Mouse (Mus musculus): ENCODE measurements around the gene H2-Ob. TPM values are rescaled to one million over a fixed set of nuclear protein-coding genes. Genes with fewer than 3 reads are reported as not detected.

The H2-Ob gene
- polyA plus RNA-seq, 1 experiment from 2014 or later: 0.30 TPM

DNA sequence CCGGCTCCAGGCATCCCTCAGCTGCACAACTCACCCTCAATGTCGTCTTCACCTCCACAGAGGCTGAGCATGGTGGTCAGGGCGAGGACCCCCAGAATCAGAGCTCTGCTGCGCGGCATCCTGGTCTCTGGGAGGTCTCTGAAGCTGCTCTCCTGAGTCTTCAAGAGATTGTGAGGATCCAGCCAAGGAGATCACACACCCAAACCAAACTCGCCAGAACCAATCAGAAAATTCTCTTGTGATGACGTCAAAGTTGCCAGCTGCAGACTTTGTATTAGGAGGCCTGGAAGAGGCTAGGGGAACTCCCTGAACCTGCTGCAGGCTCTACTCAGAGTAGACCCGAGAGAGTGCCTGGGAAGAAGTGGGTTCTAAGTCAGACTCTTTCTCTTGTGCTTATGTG is 48.9 kb downstream of the H2-Ob start, which contains the start of gene H2-Aa:
Gene H2-Aa, minus strand, starts transcription at position 176 of the 400 bp plus-strand sequence.
- no peaks in the 10 kb centered on the region for H3K4me1 ChIP-seq (replicated peaks; ENCODE audit: control insufficient read depth, insufficient read depth, low read length)
- H3K4me2 ChIP-seq (replicated peaks; ENCODE audit: low read depth): no peak within 1 kb of the TSS
- no peak within 1 kb of the TSS for H3K4me3 ChIP-seq (ENCODE audit: low read depth, low read length)
- no peaks in the 10 kb centered on the region for H3K36me3 ChIP-seq (ENCODE audit: control insufficient read depth, insufficient read depth)
- H3K9ac ChIP-seq (ENCODE audit: low read depth, low read length): no peak within 1 kb of the TSS
- ATAC-seq: peak; percentile 69
- TF ChIP-seq CTCF (IDR thresholded peaks at IDR 0.05; ENCODE audit: low read depth): no peak
- H3K27me3 ChIP-seq (replicated peaks; ENCODE audit: control insufficient read depth, insufficient read depth, low read length): no peaks in the 10 kb centered on the region
- H3K27ac ChIP-seq (ENCODE audit: low read depth, low read length): no peak within 1 kb of the TSS
- no peaks in the 10 kb centered on the region for H3K9me3 ChIP-seq (ENCODE audit: control insufficient read depth)
- WGBS: 18% methylated on average over 8 of the region's 8 CpGs

- 69% methylated on average over 3 of the region's 3 CpGs for WGBS
- H3K9me3 ChIP-seq (ENCODE audit: control insufficient read depth): no peaks in the 10 kb centered on the region
- no peak overlapping the region for H3K9ac ChIP-seq (ENCODE audit: low read depth, low read length)
- TF ChIP-seq CTCF (IDR thresholded peaks at IDR 0.05; ENCODE audit: low read depth): no peak
- no peak for ATAC-seq
- no peak overlapping the region for H3K4me3 ChIP-seq (ENCODE audit: low read depth, low read length)
- no peaks in the 10 kb centered on the region for H3K4me1 ChIP-seq (replicated peaks; ENCODE audit: control insufficient read depth, insufficient read depth, low read length)
- H3K36me3 ChIP-seq (ENCODE audit: control insufficient read depth, insufficient read depth): no peaks in the 10 kb centered on the region
- no peak overlapping the region for H3K27ac ChIP-seq (ENCODE audit: low read depth, low read length)
- H3K27me3 ChIP-seq (replicated peaks; ENCODE audit: control insufficient read depth, insufficient read depth, low read length): no peaks in the 10 kb centered on the region
- no peak overlapping the region for H3K4me2 ChIP-seq (replicated peaks; ENCODE audit: low read depth)
These were observed 49.4 kb downstream of the H2-Ob start for GRCm38 (mm10) chr17:34288131-34288530.

GRCm38 (mm10) chr17:34291609-34292008 is 52.9 kb downstream of the H2-Ob start:
- H3K9ac ChIP-seq (ENCODE audit: low read depth, low read length): no peak overlapping the region
- no peaks in the 10 kb centered on the region for H3K9me3 ChIP-seq (ENCODE audit: control insufficient read depth)
- TF ChIP-seq CTCF (IDR thresholded peaks at IDR 0.05; ENCODE audit: low read depth): no peak
- no peak overlapping the region for H3K4me3 ChIP-seq (ENCODE audit: low read depth, low read length)
- peak; percentile 77 for ATAC-seq
- H3K4me2 ChIP-seq (replicated peaks; ENCODE audit: low read depth): no peak overlapping the region
- no peaks in the 10 kb centered on the region for H3K27me3 ChIP-seq (replicated peaks; ENCODE audit: control insufficient read depth, insufficient read depth, low read length)
- no peaks in the 10 kb centered on the region for H3K4me1 ChIP-seq (replicated peaks; ENCODE audit: control insufficient read depth, insufficient read depth, low read length)
- H3K27ac ChIP-seq (ENCODE audit: low read depth, low read length): no peak overlapping the region
- H3K36me3 ChIP-seq (ENCODE audit: control insufficient read depth, insufficient read depth): no peaks in the 10 kb centered on the region
- 18% methylated on average over 8 of the region's 8 CpGs for WGBS

GRCm38 (mm10) chr17:34292570-34292969 is 53.9 kb downstream of the H2-Ob start:
- H3K36me3 ChIP-seq (ENCODE audit: control insufficient read depth, insufficient read depth): no peaks in the 10 kb centered on the region
- TF ChIP-seq CTCF (IDR thresholded peaks at IDR 0.05; ENCODE audit: low read depth): no peak
- WGBS: 83% methylated on average over 4 of the region's 4 CpGs

DNA sequence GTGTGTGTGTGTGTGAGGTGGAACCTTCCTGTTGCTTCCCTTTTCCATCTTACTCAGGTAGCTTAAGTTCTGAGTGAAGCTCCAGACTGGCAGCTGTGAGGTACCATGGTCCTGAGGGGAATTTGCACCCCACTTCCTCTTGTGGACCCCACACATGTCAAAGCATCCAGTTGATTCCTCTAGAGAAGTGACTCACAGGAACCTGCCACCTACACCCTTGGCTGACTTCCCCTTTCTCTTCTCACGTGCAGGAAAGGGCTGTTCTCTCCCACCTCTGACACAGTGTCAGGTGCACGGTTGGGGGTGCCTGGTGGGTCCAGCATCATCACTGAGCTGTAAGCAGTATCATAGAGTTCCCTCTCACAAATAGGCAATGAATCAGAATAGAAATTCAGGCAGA is 54.8 kb downstream of the H2-Ob start:
- H3K4me3 ChIP-seq (ENCODE audit: low read depth, low read length): no peak overlapping the region
- no peak for TF ChIP-seq CTCF (IDR thresholded peaks at IDR 0.05; ENCODE audit: low read depth)
- no peaks in the 10 kb centered on the region for H3K27me3 ChIP-seq (replicated peaks; ENCODE audit: control insufficient read depth, insufficient read depth, low read length)
- no peak for ATAC-seq
- H3K4me2 ChIP-seq (replicated peaks; ENCODE audit: low read depth): no peak overlapping the region
- no peak overlapping the region for H3K27ac ChIP-seq (ENCODE audit: low read depth, low read length)
- H3K36me3 ChIP-seq (ENCODE audit: control insufficient read depth, insufficient read depth): no peaks in the 10 kb centered on the region
- no peaks in the 10 kb centered on the region for H3K9me3 ChIP-seq (ENCODE audit: control insufficient read depth)
- no peak overlapping the region for H3K9ac ChIP-seq (ENCODE audit: low read depth, low read length)
- WGBS: 42% methylated on average over 2 of the region's 2 CpGs
- no peaks in the 10 kb centered on the region for H3K4me1 ChIP-seq (replicated peaks; ENCODE audit: control insufficient read depth, insufficient read depth, low read length)

More at GRCm38 (mm10) chr17:34292570-34292969, 53.9 kb downstream of the H2-Ob start:
- no peak overlapping the region for H3K4me2 ChIP-seq (replicated peaks; ENCODE audit: low read depth)
- H3K9me3 ChIP-seq (ENCODE audit: control insufficient read depth): no peaks in the 10 kb centered on the region
- H3K4me1 ChIP-seq (replicated peaks; ENCODE audit: control insufficient read depth, insufficient read depth, low read length): no peaks in the 10 kb centered on the region
- H3K27me3 ChIP-seq (replicated peaks; ENCODE audit: control insufficient read depth, insufficient read depth, low read length): no peaks in the 10 kb centered on the region
- H3K4me3 ChIP-seq (ENCODE audit: low read depth, low read length): no peak overlapping the region
- H3K27ac ChIP-seq (ENCODE audit: low read depth, low read length): no peak overlapping the region
- no peak for ATAC-seq
- no peak overlapping the region for H3K9ac ChIP-seq (ENCODE audit: low read depth, low read length)

DNA sequence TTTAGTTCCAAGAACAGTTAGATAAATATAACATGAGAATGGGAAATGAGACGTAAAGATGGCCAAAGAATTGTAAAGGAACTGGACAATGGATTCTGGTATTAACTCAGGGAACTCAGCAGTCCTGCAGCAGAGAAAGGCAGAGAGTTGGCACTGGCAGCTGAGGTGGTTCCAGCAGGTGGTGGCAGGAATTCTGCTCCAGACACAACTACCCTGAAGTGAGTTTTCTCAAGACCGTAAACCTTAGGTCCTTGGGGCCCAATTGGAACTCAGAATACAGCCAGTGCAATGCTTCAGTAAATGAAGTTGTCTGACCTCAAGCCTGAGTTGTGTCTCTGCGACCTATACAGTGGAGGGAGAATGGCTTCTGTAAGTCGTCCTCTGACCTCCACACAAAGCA is 55.5 kb downstream of the H2-Ob start:
- no peaks in the 10 kb centered on the region for H3K4me1 ChIP-seq (replicated peaks; ENCODE audit: control insufficient read depth, insufficient read depth, low read length)
- no peak overlapping the region for H3K4me3 ChIP-seq (ENCODE audit: low read depth, low read length)
- no peaks in the 10 kb centered on the region for H3K9me3 ChIP-seq (ENCODE audit: control insufficient read depth)
- 68% methylated on average over 4 of the region's 4 CpGs for WGBS
- no peak overlapping the region for H3K27ac ChIP-seq (ENCODE audit: low read depth, low read length)
- TF ChIP-seq CTCF (IDR thresholded peaks at IDR 0.05; ENCODE audit: low read depth): no peak
- H3K9ac ChIP-seq (ENCODE audit: low read depth, low read length): no peak overlapping the region
- no peak overlapping the region for H3K4me2 ChIP-seq (replicated peaks; ENCODE audit: low read depth)
- no peaks in the 10 kb centered on the region for H3K27me3 ChIP-seq (replicated peaks; ENCODE audit: control insufficient read depth, insufficient read depth, low read length)
- H3K36me3 ChIP-seq (ENCODE audit: control insufficient read depth, insufficient read depth): no peaks in the 10 kb centered on the region
- ATAC-seq: no peak

DNA sequence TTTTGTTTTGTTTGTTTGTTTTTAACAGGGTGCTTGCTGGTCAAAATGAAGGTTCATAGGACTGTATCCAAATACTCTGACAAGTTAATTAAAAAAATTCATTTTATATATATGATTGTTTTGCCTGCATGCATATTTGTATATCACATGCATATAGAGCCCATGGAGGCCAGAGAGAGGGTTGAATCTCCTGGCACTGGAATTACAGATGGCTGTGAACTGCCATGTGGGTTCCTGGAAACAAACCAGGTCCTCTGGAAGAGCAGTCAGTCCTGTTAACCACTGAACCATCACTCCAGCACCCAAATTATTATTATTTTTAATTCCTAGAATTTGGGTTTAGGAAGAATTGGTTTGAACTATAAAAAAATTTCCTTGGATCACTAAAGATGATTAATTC is 56.6 kb downstream of the H2-Ob start:
- no peak for TF ChIP-seq CTCF (IDR thresholded peaks at IDR 0.05; ENCODE audit: low read depth)
- H3K4me1 ChIP-seq (replicated peaks; ENCODE audit: control insufficient read depth, insufficient read depth, low read length): no peaks in the 10 kb centered on the region
- no peak overlapping the region for H3K27ac ChIP-seq (ENCODE audit: low read depth, low read length)
- no peak overlapping the region for H3K9ac ChIP-seq (ENCODE audit: low read depth, low read length)
- H3K4me2 ChIP-seq (replicated peaks; ENCODE audit: low read depth): no peak overlapping the region
- no peak for ATAC-seq
- H3K36me3 ChIP-seq (ENCODE audit: control insufficient read depth, insufficient read depth): no peaks in the 10 kb centered on the region
- H3K9me3 ChIP-seq (ENCODE audit: control insufficient read depth): no peaks in the 10 kb centered on the region
- H3K27me3 ChIP-seq (replicated peaks; ENCODE audit: control insufficient read depth, insufficient read depth, low read length): no peaks in the 10 kb centered on the region
- H3K4me3 ChIP-seq (ENCODE audit: low read depth, low read length): no peak overlapping the region
